Mouse (Mus musculus) stomach, embryonic 14.5 days (tissue): ENCODE results near the gene Smim5. TPM values are rescaled to one million over a fixed set of nuclear protein-coding genes. Genes with fewer than 3 reads are reported as not detected.

Source experiments
- ATAC-seq: fragments of 200-750 bp; cut with Nextera tagmentation; 2 replicates; pipeline ENCODE4 v1.8.0; 2017; ENCODE audit warnings: low read depth, moderate TSS enrichment; ENCODE audit not compliant: insufficient number of reproducible peaks, insufficient read depth, low FRiP score
- H3K27ac ChIP-seq: fragments of 300-500 bp; sonication (generic); 2 replicates; pipeline ENCODE4 v1.5.1; 2014; ENCODE audit warnings: mild to moderate bottlenecking, low read length, moderate library complexity, mixed read lengths
- H3K27me3 ChIP-seq: fragments of 300-500 bp; sonication (generic); 2 replicates; pipeline ENCODE4 v1.6.1; 2014; ENCODE audit warnings: low read length, control low read depth, mixed read lengths; ENCODE audit not compliant: control insufficient read depth, insufficient read depth
- H3K36me3 ChIP-seq: fragments of 300-500 bp; sonication (generic); 2 replicates; pipeline ENCODE4 v1.6.1; 2014; ENCODE audit warnings: mild to moderate bottlenecking, control low read depth, low read length, moderate library complexity, mixed read lengths; ENCODE audit not compliant: control insufficient read depth, insufficient read depth
- H3K4me1 ChIP-seq: fragments of 300-500 bp; sonication (generic); 2 replicates; pipeline ENCODE4 v1.6.1; 2014; ENCODE audit warnings: low read length, control low read depth, mixed read lengths; ENCODE audit not compliant: control insufficient read depth, insufficient read depth
- H3K4me2 ChIP-seq: fragments of 300-500 bp; sonication (generic); replicated peaks from 2 replicates; pipeline ENCODE4 v1.6.1; 2014; ENCODE audit warnings: low read depth, low read length, control low read depth
- H3K4me3 ChIP-seq: fragments of 300-500 bp; sonication (generic); 2 replicates; pipeline ENCODE4 v1.5.1; 2014; ENCODE audit warnings: low read depth, low read length, control low read depth
- H3K9ac ChIP-seq: fragments of 300-500 bp; sonication (generic); replicated peaks from 2 replicates; pipeline ENCODE4 v1.6.1; 2014; ENCODE audit warnings: low read depth, mild to moderate bottlenecking, control low read depth, low read length, moderate library complexity, mixed read lengths
- H3K9me3 ChIP-seq: fragments of 300-500 bp; sonication (generic); 2 replicates; pipeline ENCODE4 v1.6.1; 2016; ENCODE audit warnings: low read depth, low read length, control low read depth; ENCODE audit not compliant: control insufficient read depth
- WGBS: fragments of 180-500 bp; shearing (Covaris S2); extraction: QIAGEN DNeasy Blood & Tissue Kit; methylation state at CpG from one replicate; pipeline ENCODE4 v1.1.7; 2014; 5-methylcytosine and 5-hydroxymethylcytosine counted together
- polyA plus RNA-seq: library from polyadenylated mRNA; unstranded; fragments of >200 nt; fragmentation: Nextera tagmentation; extraction: Ambion mirVana; gene quantifications from 2 replicates; pipeline ENCODE4 v1.2.1, GENCODE M21; 2014

Gene Smim5
- polyA plus RNA-seq, 1 experiment from 2014 or later, result 2.1 TPM

- no peak overlapping the region for H3K27ac ChIP-seq
- ATAC-seq, result no peak
- H3K9me3 ChIP-seq, result no peaks in the 10 kb centered on the region
- H3K4me2 ChIP-seq, result no peak overlapping the region
- 90% methylated on average over 1 of the region's 1 CpGs for whole genome bisulfite sequencing
- H3K36me3 ChIP-seq, result peaks cover 12% of the 10 kb centered on the region; the same call in 1 of the 2 replicates
- H3K27me3 ChIP-seq, result no peaks in the 10 kb centered on the region
- H3K9ac ChIP-seq, result no peak overlapping the region
- H3K4me3 ChIP-seq, result no peak overlapping the region
- no peaks in the 10 kb centered on the region for H3K4me1 ChIP-seq
Measured at GRCm38 (mm10) chr11:115921986-115922385, 22.2 kb downstream of the Smim5 start.

GRCm38 (mm10) chr11:115929031-115929430, 29.3 kb downstream of the Smim5 start:
- no peak for ATAC-seq
- no peak overlapping the region for H3K9ac ChIP-seq
- no peak overlapping the region for H3K4me3 ChIP-seq
- H3K9me3 ChIP-seq, result no peaks in the 10 kb centered on the region
- H3K27ac ChIP-seq, result no peak overlapping the region
- WGBS, result 87% methylated on average over 8 of the region's 8 CpGs
- H3K4me2 ChIP-seq, result no peak overlapping the region
- H3K27me3 ChIP-seq, result no peaks in the 10 kb centered on the region
- H3K4me1 ChIP-seq, result peaks cover 10% of the 10 kb centered on the region; the same call in 1 of the 2 replicates
- peaks cover 13% of the 10 kb centered on the region for H3K36me3 ChIP-seq

- Histone ChIP-seq H3K4me3 (no peak overlapping the region), H3K4me2 (no peak overlapping the region), H3K27ac (no peak overlapping the region), H3K27me3 (no peaks in the 10 kb centered on the region), H3K9ac (no peak overlapping the region), H3K9me3 (no peaks in the 10 kb centered on the region), H3K4me1 (peaks cover 15% of the 10 kb centered on the region; the same call in 1 of the 2 replicates), H3K36me3 (peaks cover 13% of the 10 kb centered on the region)
- 71% methylated on average over 3 of the region's 3 CpGs for WGBS
- ATAC-seq, result no peak
Measured at GRCm38 (mm10) chr11:115929818-115930217, 30.1 kb downstream of the Smim5 start.

- Histone ChIP-seq H3K9ac (no peak overlapping the region), H3K27me3 (no peaks in the 10 kb centered on the region), H3K36me3 (peaks cover 18% of the 10 kb centered on the region), H3K9me3 (no peaks in the 10 kb centered on the region), H3K4me3 (no peak overlapping the region), H3K4me2 (no peak overlapping the region), H3K4me1 (peaks cover 15% of the 10 kb centered on the region; the same call in 1 of the 2 replicates), H3K27ac (no peak overlapping the region)
- ATAC-seq, result no peak
- 64% methylated on average over 3 of the region's 3 CpGs for WGBS
Measured at GRCm38 (mm10) chr11:115931235-115931634, 31.5 kb downstream of the Smim5 start.

GRCm38 (mm10) chr11:115933108-115933746, 33.5 kb downstream of the Smim5 start, which contains the start of the genes Sap30bp and Recql5:
Gene Sap30bp, plus strand, starts transcription at chr11:115933282.
Gene Recql5, minus strand, starts transcription at chr11:115933477.
- no peaks in the 10 kb centered on the region for H3K27me3 ChIP-seq
- peaks cover 20% of the 10 kb centered on the region for H3K36me3 ChIP-seq
- H3K9ac ChIP-seq, result peak within 1 kb of the TSS; percentile 72
- WGBS, result under 1% methylated on average over 28 of the region's 28 CpGs
- H3K4me1 ChIP-seq, result peaks cover 15% of the 10 kb centered on the region; the same call in 1 of the 2 replicates
- H3K4me2 ChIP-seq, result peak within 1 kb of the TSS; percentile 81
- H3K9me3 ChIP-seq, result no peaks in the 10 kb centered on the region
- ATAC-seq, result peak; percentile 99
- H3K27ac ChIP-seq, result no peak within 1 kb of the TSS
- H3K4me3 ChIP-seq, result peak within 1 kb of the TSS; percentile 88

- H3K27ac ChIP-seq, result no peak overlapping the region
Measured at GRCm38 (mm10) chr11:115933747-115934110, 34.0 kb downstream of the Smim5 start.

GRCm38 (mm10) chr11:115939690-115940329, 40.0 kb downstream of the Smim5 start:
- H3K36me3 ChIP-seq, result peaks cover 61% of the 10 kb centered on the region
- WGBS, result 34% methylated on average over 6 of the region's 6 CpGs

More at GRCm38 (mm10) chr11:115933747-115934110, 34.0 kb downstream of the Smim5 start:
- no peak for ATAC-seq
- Histone ChIP-seq H3K27me3 (no peaks in the 10 kb centered on the region), H3K9ac (peak overlapping the region; percentile 72), H3K4me1 (peaks cover 15% of the 10 kb centered on the region; the same call in 1 of the 2 replicates), H3K4me3 (peak overlapping the region; percentile 88), H3K4me2 (peak overlapping the region; percentile 73), H3K9me3 (no peaks in the 10 kb centered on the region), H3K36me3 (peaks cover 22% of the 10 kb centered on the region; the same call in 1 of the 2 replicates)
- WGBS, result under 1% methylated on average over 16 of the region's 16 CpGs

GRCm38 (mm10) chr11:115941980-115942379, 42.2 kb downstream of the Smim5 start:
- no peak overlapping the region for H3K9ac ChIP-seq
- no peak overlapping the region for H3K4me3 ChIP-seq
- H3K9me3 ChIP-seq, result no peaks in the 10 kb centered on the region
- WGBS, result 73% methylated on average over 7 of the region's 7 CpGs
- ATAC-seq, result no peak
- no peaks in the 10 kb centered on the region for H3K27me3 ChIP-seq
- H3K36me3 ChIP-seq, result peaks cover 64% of the 10 kb centered on the region
- no peak overlapping the region for H3K4me2 ChIP-seq
- no peaks in the 10 kb centered on the region for H3K4me1 ChIP-seq
- H3K27ac ChIP-seq, result no peak overlapping the region

More at GRCm38 (mm10) chr11:115939690-115940329, 40.0 kb downstream of the Smim5 start:
- no peak overlapping the region for H3K4me3 ChIP-seq
- no peaks in the 10 kb centered on the region for H3K27me3 ChIP-seq
- no peak overlapping the region for H3K27ac ChIP-seq
- no peak overlapping the region for H3K4me2 ChIP-seq
- no peaks in the 10 kb centered on the region for H3K9me3 ChIP-seq
- no peaks in the 10 kb centered on the region for H3K4me1 ChIP-seq
- ATAC-seq, result no peak
- H3K9ac ChIP-seq, result no peak overlapping the region
